Mouse (Mus musculus) ES-Bruce4 (cell line): Measurements from ENCODE around the gene Lhpp.

Source experiments
- CTCF ChIP-seq: IDR thresholded peaks from one replicate; pipeline ENCODE4 v1.8.1; 2011; ENCODE audit warnings: low read depth, low read length
- POLR2A ChIP-seq: IDR thresholded peaks from one replicate; pipeline ENCODE4 v1.8.1; 2011; ENCODE audit warnings: low read length; ENCODE audit not compliant: insufficient read depth

- TF ChIP-seq POLR2A (no peak), CTCF (no peak)
These were observed 72.5 kb downstream of the Lhpp start for GRCm38 (mm10) chr7:132682901-132683300.
